Mouse (Mus musculus): ENCODE measurements around the gene Nr2c2ap. TPM values are rescaled to one million over a fixed set of nuclear protein-coding genes. Genes with fewer than 3 reads are reported as not detected.

Gene Nr2c2ap
- polyA plus RNA-seq, 1 experiment from 2014 or later: 18.7 TPM

- Histone ChIP-seq H3K9ac (ENCODE audit: low read depth, low read length) (no peak overlapping the region), H3K4me1 (ENCODE audit: control insufficient read depth, insufficient read depth, low read length) (0 out of 2 replicates have a peak, but pooled peaks cover 3% of the 10 kb centered on the region), H3K4me3 (ENCODE audit: low read depth, low read length) (no peak overlapping the region), H3K4me2 (ENCODE audit: low read depth, low read length) (no peak overlapping the region), H3K27me3 (replicated peaks; ENCODE audit: control insufficient read depth, insufficient read depth, low read length) (no peaks in the 10 kb centered on the region), H3K9me3 (ENCODE audit: control insufficient read depth, low read length) (no peaks in the 10 kb centered on the region), H3K27ac (replicated peaks; ENCODE audit: low read depth, low read length) (no peak overlapping the region), H3K36me3 (ENCODE audit: control insufficient read depth, insufficient read depth, low read length) (peaks cover 57% of the 10 kb centered on the region)
- 93% methylated on average over 2 of the region's 2 CpGs for WGBS
- DNase-seq (ENCODE audit: low spot score): no peak
- ATAC-seq (ENCODE audit: low read depth): no peak
These were observed 47.1 kb downstream of the Nr2c2ap start for GRCm38 (mm10) chr8:70178231-70178630.

- DNase-seq (ENCODE audit: low spot score) (no peak), ATAC-seq (ENCODE audit: low read depth) (no peak)
- WGBS: 95% methylated on average over 4 of the region's 4 CpGs
- Histone ChIP-seq H3K4me2 (ENCODE audit: low read depth, low read length) (no peak overlapping the region), H3K9ac (ENCODE audit: low read depth, low read length) (no peak overlapping the region), H3K27ac (replicated peaks; ENCODE audit: low read depth, low read length) (no peak overlapping the region), H3K36me3 (ENCODE audit: control insufficient read depth, insufficient read depth, low read length) (peaks cover 59% of the 10 kb centered on the region), H3K4me1 (ENCODE audit: control insufficient read depth, insufficient read depth, low read length) (no peaks in the 10 kb centered on the region), H3K27me3 (replicated peaks; ENCODE audit: control insufficient read depth, insufficient read depth, low read length) (no peaks in the 10 kb centered on the region), H3K9me3 (ENCODE audit: control insufficient read depth, low read length) (no peaks in the 10 kb centered on the region), H3K4me3 (ENCODE audit: low read depth, low read length) (no peak overlapping the region)
These were observed 47.9 kb downstream of the Nr2c2ap start for GRCm38 (mm10) chr8:70179082-70179481.

- peaks cover 59% of the 10 kb centered on the region for H3K36me3 ChIP-seq (ENCODE audit: control insufficient read depth, insufficient read depth, low read length)
- H3K27ac ChIP-seq (replicated peaks; ENCODE audit: low read depth, low read length): no peak overlapping the region
- H3K4me2 ChIP-seq (ENCODE audit: low read depth, low read length): no peak overlapping the region
- ATAC-seq (ENCODE audit: low read depth) (peak; percentile 24; the same call in 1 of the 2 replicates), DNase-seq (ENCODE audit: low spot score) (no peak)
- H3K4me3 ChIP-seq (ENCODE audit: low read depth, low read length): no peak overlapping the region
- H3K27me3 ChIP-seq (replicated peaks; ENCODE audit: control insufficient read depth, insufficient read depth, low read length): no peaks in the 10 kb centered on the region
- no peak overlapping the region for H3K9ac ChIP-seq (ENCODE audit: low read depth, low read length)
- no peaks in the 10 kb centered on the region for H3K9me3 ChIP-seq (ENCODE audit: control insufficient read depth, low read length)
- WGBS: 82% methylated on average over 16 of the region's 16 CpGs
- no peaks in the 10 kb centered on the region for H3K4me1 ChIP-seq (ENCODE audit: control insufficient read depth, insufficient read depth, low read length)
These were observed 50.2 kb downstream of the Nr2c2ap start for GRCm38 (mm10) chr8:70181212-70181902.

- ATAC-seq (ENCODE audit: low read depth): peak; percentile 54; the same call in 1 of the 2 replicates
- DNase-seq (ENCODE audit: low spot score): peak; percentile 34
- no peaks in the 10 kb centered on the region for H3K4me1 ChIP-seq (ENCODE audit: control insufficient read depth, insufficient read depth, low read length)
These were observed 50.7 kb downstream of the Nr2c2ap start for GRCm38 (mm10) chr8:70181903-70182252.

GRCm38 (mm10) chr8:70183194-70183593 lies 52.1 kb downstream of the Nr2c2ap start:
- Histone ChIP-seq H3K36me3 (ENCODE audit: control insufficient read depth, insufficient read depth, low read length) (peaks cover 44% of the 10 kb centered on the region), H3K27ac (replicated peaks; ENCODE audit: low read depth, low read length) (no peak overlapping the region), H3K9me3 (ENCODE audit: control insufficient read depth, low read length) (no peaks in the 10 kb centered on the region), H3K9ac (ENCODE audit: low read depth, low read length) (no peak overlapping the region), H3K4me3 (ENCODE audit: low read depth, low read length) (no peak overlapping the region), H3K4me2 (ENCODE audit: low read depth, low read length) (no peak overlapping the region), H3K4me1 (ENCODE audit: control insufficient read depth, insufficient read depth, low read length) (no peaks in the 10 kb centered on the region), H3K27me3 (replicated peaks; ENCODE audit: control insufficient read depth, insufficient read depth, low read length) (no peaks in the 10 kb centered on the region)
- ATAC-seq (ENCODE audit: low read depth) (no peak), DNase-seq (ENCODE audit: low spot score) (no peak)
- WGBS: 83% methylated on average over 4 of the region's 4 CpGs

More at GRCm38 (mm10) chr8:70181903-70182252, 50.7 kb downstream of the Nr2c2ap start:
- no peaks in the 10 kb centered on the region for H3K9me3 ChIP-seq (ENCODE audit: control insufficient read depth, low read length)
- no peak overlapping the region for H3K27ac ChIP-seq (replicated peaks; ENCODE audit: low read depth, low read length)
- H3K9ac ChIP-seq (ENCODE audit: low read depth, low read length): no peak overlapping the region
- H3K27me3 ChIP-seq (replicated peaks; ENCODE audit: control insufficient read depth, insufficient read depth, low read length): no peaks in the 10 kb centered on the region
- 49% methylated on average over 2 of the region's 2 CpGs for WGBS
- peaks cover 55% of the 10 kb centered on the region for H3K36me3 ChIP-seq (ENCODE audit: control insufficient read depth, insufficient read depth, low read length)
- no peak overlapping the region for H3K4me2 ChIP-seq (ENCODE audit: low read depth, low read length)
- H3K4me3 ChIP-seq (ENCODE audit: low read depth, low read length): no peak overlapping the region

Small RNA genes lying within 50 kb of the gene (microRNA-seq; reads per million reads assigned to microRNA genes)
- not detected for gene Mir7066 (ENCODE audit: borderline number of aligned reads)

Other genes starting within 250 kb of the Nr2c2ap start
- 1.1 and 1.3 TPM in 2 replicates for gene Cilp2, start 243.6 kb upstream of the Nr2c2ap start, polyA plus RNA-seq (2014; fragmentation: Nextera tagmentation; extraction: Ambion mirVana)
- gene Tssk6, start 229.1 kb upstream of the Nr2c2ap start, polyA plus RNA-seq (2014; fragmentation: Nextera tagmentation; extraction: Ambion mirVana): 2.5 and 3.1 TPM in 2 replicates
- gene Ndufa13, start 228.8 kb upstream of the Nr2c2ap start, polyA plus RNA-seq (2014; fragmentation: Nextera tagmentation; extraction: Ambion mirVana): 185 and 201 TPM in 2 replicates
- gene Yjefn3, start 228.6 kb upstream of the Nr2c2ap start, polyA plus RNA-seq (2014; fragmentation: Nextera tagmentation; extraction: Ambion mirVana): 3.6 and 3.8 TPM in 2 replicates
- 49.4 and 50.4 TPM in 2 replicates for gene Gatad2a, start 134.9 kb upstream of the Nr2c2ap start, polyA plus RNA-seq (2014; fragmentation: Nextera tagmentation; extraction: Ambion mirVana)
- 45.8 and 49.1 TPM in 2 replicates for gene Mau2, start 88.6 kb upstream of the Nr2c2ap start, polyA plus RNA-seq (2014; fragmentation: Nextera tagmentation; extraction: Ambion mirVana)
- gene Sugp1, start 88.5 kb upstream of the Nr2c2ap start, polyA plus RNA-seq (2014; fragmentation: Nextera tagmentation; extraction: Ambion mirVana): 25.1 and 33.5 TPM in 2 replicates
- 0.47 and 1.1 TPM in 2 replicates for gene Tm6sf2, start 58.4 kb upstream of the Nr2c2ap start, polyA plus RNA-seq (2014; fragmentation: Nextera tagmentation; extraction: Ambion mirVana)
- 0.34 and 0.53 TPM in 2 replicates for gene Hapln4, start 47.9 kb upstream of the Nr2c2ap start, polyA plus RNA-seq (2014; fragmentation: Nextera tagmentation; extraction: Ambion mirVana)
- gene Ncan, start 10.5 kb upstream of the Nr2c2ap start, polyA plus RNA-seq (2014; fragmentation: Nextera tagmentation; extraction: Ambion mirVana): 1.1 and 1.2 TPM in 2 replicates
- 13.0 and 17.1 TPM in 2 replicates for gene Rfxank, start 7.8 kb downstream of the Nr2c2ap start, polyA plus RNA-seq (2014; fragmentation: Nextera tagmentation; extraction: Ambion mirVana)
- gene Borcs8, start 8.2 kb downstream of the Nr2c2ap start, polyA plus RNA-seq (2014; fragmentation: Nextera tagmentation; extraction: Ambion mirVana): 45.1 and 54.0 TPM in 2 replicates
- gene Mef2b, start 8.4 kb downstream of the Nr2c2ap start, polyA plus RNA-seq (2014; fragmentation: Nextera tagmentation; extraction: Ambion mirVana): 4.9 and 5.1 TPM in 2 replicates
- gene Tmem161a, start 41.0 kb downstream of the Nr2c2ap start, polyA plus RNA-seq (2014; fragmentation: Nextera tagmentation; extraction: Ambion mirVana): 46.4 and 55.2 TPM in 2 replicates
- gene Slc25a42, start 81.0 kb downstream of the Nr2c2ap start, polyA plus RNA-seq (2014; fragmentation: Nextera tagmentation; extraction: Ambion mirVana): 4.0 and 5.4 TPM in 2 replicates
- gene Sugp2, start 102.9 kb downstream of the Nr2c2ap start, polyA plus RNA-seq (2014; fragmentation: Nextera tagmentation; extraction: Ambion mirVana): 27.1 and 32.7 TPM in 2 replicates
- gene Armc6, start 103.1 kb downstream of the Nr2c2ap start, polyA plus RNA-seq (2014; fragmentation: Nextera tagmentation; extraction: Ambion mirVana): 28.8 and 33.4 TPM in 2 replicates
- 26.8 and 37.3 TPM in 2 replicates for gene Homer3, start 151.5 kb downstream of the Nr2c2ap start, polyA plus RNA-seq (2014; fragmentation: Nextera tagmentation; extraction: Ambion mirVana)
- gene Ddx49, start 171.2 kb downstream of the Nr2c2ap start, polyA plus RNA-seq (2014; fragmentation: Nextera tagmentation; extraction: Ambion mirVana): 47.4 and 49.2 TPM in 2 replicates
- 314 and 345 TPM in 2 replicates for gene Cope, start 171.2 kb downstream of the Nr2c2ap start, polyA plus RNA-seq (2014; fragmentation: Nextera tagmentation; extraction: Ambion mirVana)
- gene Cers1, start 184.4 kb downstream of the Nr2c2ap start, polyA plus RNA-seq (2014; fragmentation: Nextera tagmentation; extraction: Ambion mirVana): 10.0 and 10.7 TPM in 2 replicates
- gene Gdf1, start 198.5 kb downstream of the Nr2c2ap start, polyA plus RNA-seq (2014; fragmentation: Nextera tagmentation; extraction: Ambion mirVana): 1.7 TPM in 1 of 2 replicates, not detected in the other
- 18.9 and 19.1 TPM in 2 replicates for gene Upf1, start 221.9 kb downstream of the Nr2c2ap start, polyA plus RNA-seq (2014; fragmentation: Nextera tagmentation; extraction: Ambion mirVana)
- 9.5 and 9.9 TPM in 2 replicates for gene Comp, start 242.2 kb downstream of the Nr2c2ap start, polyA plus RNA-seq (2014; fragmentation: Nextera tagmentation; extraction: Ambion mirVana)